In genomic region chr13:95891926-95892610, GRCm38 (mm10) we compare ENCODE assay signal across 8 mouse cellular contexts. TPM values are rescaled to one million over a fixed set of nuclear protein-coding genes. Genes with fewer than 3 reads are reported as not detected.
DNase-seq lines count a peak whose midpoint lies in the region; ATAC-seq and TF ChIP-seq lines count a peak whose summit lies in the region.

No protein-coding gene starts in this region.

- intact Hi-C loops in heart, postnatal 25 days (cut with DNase I): loop anchor here (5.0 kb wide), 2 partner anchors 115 to 330 kb away; no protein-coding TSS in a partner anchor

- peak overlapping the region; percentile 89 for H3K4me2 ChIP-seq in forebrain, embryonic 15.5 days (replicated peaks)
- H3K4me2 ChIP-seq in lung, postnatal 0 days (replicated peaks; ENCODE audit: low read depth, low read length): peak overlapping the region; percentile 100

- H3K4me1 ChIP-seq in forebrain, embryonic 15.5 days: peaks cover 23% of the 10 kb centered on the region
- peaks cover 8% of the 10 kb centered on the region; the same call in 1 of the 2 replicates for H3K4me1 ChIP-seq in lung, postnatal 0 days (ENCODE audit: insufficient read depth, low read depth, low read length)

- H3K4me3 ChIP-seq in forebrain, embryonic 15.5 days: peak overlapping the region; percentile 73
- H3K4me3 ChIP-seq in lung, postnatal 0 days (ENCODE audit: low read depth, low read length): peak overlapping the region; percentile 66

- no peaks in the 10 kb centered on the region for H3K27me3 ChIP-seq in forebrain, embryonic 15.5 days
- H3K27me3 ChIP-seq in lung, postnatal 0 days (replicated peaks; ENCODE audit: insufficient read depth, low read length): no peaks in the 10 kb centered on the region

- peak; percentile 93 for ATAC-seq in forebrain, embryonic 15.5 days (replicated peaks)
- peak; percentile 83 for ATAC-seq in lung, postnatal 0 days

- H3K9me3 ChIP-seq in forebrain, embryonic 15.5 days: no peaks in the 10 kb centered on the region
- H3K9me3 ChIP-seq in lung, postnatal 0 days (ENCODE audit: low read length): no peaks in the 10 kb centered on the region

- H3K9ac ChIP-seq in forebrain, embryonic 15.5 days (replicated peaks): peak overlapping the region; percentile 81
- peak overlapping the region; percentile 20; the same call in 1 of the 2 replicates for H3K9ac ChIP-seq in lung, postnatal 0 days (replicated peaks; ENCODE audit: low read depth)

- peak; percentile 91 for TF ChIP-seq CTCF in lung, postnatal 0 days (IDR thresholded peaks at IDR 0.05)

- peak; percentile 52 for DNase-seq in MN1 (ENCODE audit: low spot score)
- peak; percentile 67 for DNase-seq in cerebellum, adult 11-12 months
- peak; percentile 43 for DNase-seq in heart, postnatal 25 days (ENCODE audit: low spot score)
- peak; percentile 76 to 82 for DNase-seq in layer of hippocampus, adult 18-20 months (ENCODE audit: low spot score in 2 of 2)
- peak; percentile 85 for DNase-seq in lung, postnatal 0 days (ENCODE audit: low spot score)
- DNase-seq in ovary, adult 18-20 months (ENCODE audit: low spot score): peak; percentile 57
- DNase-seq in thymus, postnatal 10 days (ENCODE audit: low spot score in 2 of 2): peak; percentile 87 to 93

- WGBS in forebrain, embryonic 15.5 days: under 1% methylated on average over 26 of the region's 52 CpGs
- under 1% methylated on average over 23 of the region's 52 CpGs for WGBS in lung, postnatal 0 days

- no peaks in the 10 kb centered on the region for H3K36me3 ChIP-seq in forebrain, embryonic 15.5 days
- H3K36me3 ChIP-seq in lung, postnatal 0 days (ENCODE audit: insufficient read depth, low read length): no peaks in the 10 kb centered on the region

- H3K27ac ChIP-seq in forebrain, embryonic 15.5 days (replicated peaks): peak overlapping the region; percentile 35
- H3K27ac ChIP-seq in lung, postnatal 0 days (ENCODE audit: low read length): no peak overlapping the region

- TF ChIP-seq EP300 in lung, postnatal 0 days (IDR thresholded peaks at IDR 0.05): no peak

RNA-seq across cellular contexts. Expression of gene Iqgap2, which starts 0.3 kb away (rescaled TPM):
- polyA plus RNA-seq in forebrain, embryonic 15.5 days (2015; fragmentation: Nextera tagmentation; extraction: Ambion mirVana): 5.2 and 5.3 TPM in 2 replicates
- 1 to 10 TPM; 3.0 TPM for total RNA-seq in heart, postnatal 25 days (2021)
- total RNA-seq in layer of hippocampus, adult 18-20 months (2021): 10 to 100 TPM; 86.1 to 90.8 TPM
- 2.7 and 3.4 TPM in 2 replicates for polyA plus RNA-seq in lung, postnatal 0 days (2015; fragmentation: Nextera tagmentation; extraction: Ambion mirVana)

Comparison
In these comparisons a context has a peak if more than half of its experiments do, and no peak if none do; other contexts are left out.
1. RNA of gene Iqgap2, which starts 0.3 kb away (total RNA-seq): 86.1 to 90.8 TPM in layer of hippocampus, adult 18-20 months; 3.0 TPM in heart, postnatal 25 days; every median in the first group is over 10 times any median in the second.
2. Peak in every context shown above with its lines, with median percentiles within 50 percentile points of each other: DNase-seq.